Mouse (Mus musculus) adrenal gland, adult 2 months (tissue): ENCODE measurements around the gene Ncbp2. TPM values are rescaled to one million over a fixed set of nuclear protein-coding genes. Genes with fewer than 3 reads are reported as not detected.

ENCODE experiments used
- DNase-seq: peaks from one replicate; pipeline ENCODE4 v3.0.0; 2021
- microRNA-seq, 2 experiments: library from miRNA; unstranded; fragments of <30 nt; microRNA quantifications; one replicate each; pipeline ENCODE4 v1.2.0; 2021
- polyA plus RNA-seq: library from polyadenylated mRNA; depleted of rRNA; stranded (reverse); fragments of >200 nt; gene quantifications from 2 replicates; pipeline ENCODE4 v1.2.3, GENCODE M21; 2012; rRNA removed
- total RNA-seq, 2 experiments: library from RNA; stranded (reverse); gene quantifications; 2 replicates each; pipeline ENCODE4 v1.2.3; 2021

Ncbp2 gene
- total and polyA plus RNA-seq, 3 experiments, result 6.0 to 54.0 (median 45.1) TPM

DNA sequence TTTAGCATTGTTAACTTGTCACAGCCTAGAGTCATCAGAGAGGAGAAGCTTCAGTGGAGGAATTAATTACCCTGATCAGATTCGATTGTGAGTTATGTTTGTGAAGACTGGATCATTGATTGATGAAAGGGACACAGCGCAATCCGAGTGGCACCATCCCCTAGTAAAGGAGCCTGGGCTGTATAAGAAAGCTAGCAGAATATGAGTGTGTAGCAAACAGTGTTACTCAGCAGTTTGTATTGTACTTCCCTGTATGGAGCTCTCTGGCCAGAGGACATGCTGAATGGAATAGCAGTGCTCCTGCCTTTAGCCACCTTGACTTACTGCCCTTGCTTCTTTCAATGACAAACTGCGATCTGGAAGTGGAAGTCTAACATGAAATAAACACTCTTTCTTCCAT lies 62.0 kb downstream of the Ncbp2 start:
- DNase-seq, result no peak

Small RNAs within 50 kb of the gene (microRNA-seq; reads per million reads assigned to microRNA genes)
- 0 reads per million in 2 experiments for gene Gm26269

Other genes with a start within 250 kb of the Ncbp2 start
- gene Meltf, start 69.7 kb upstream of the Ncbp2 start, total RNA-seq, result not detected
- 0.02 and 0.04 TPM in 2 replicates for gene Meltf, start 69.7 kb upstream of the Ncbp2 start, polyA plus RNA-seq
- gene Pigz, start 14.7 kb upstream of the Ncbp2 start, total RNA-seq, result 1 to 10 TPM in 1 of 2 experiments, under 1 TPM in 1; 0.35 to 1.3 TPM
- 0.71 and 1.3 TPM in 2 replicates for gene Pigz, start 14.7 kb upstream of the Ncbp2 start, polyA plus RNA-seq
- 10 to 100 TPM; 40.5 to 47.4 TPM for gene 0610012G03Rik, start within 50 bp of the Ncbp2 start, total RNA-seq
- 143 and 164 TPM in 2 replicates for gene 0610012G03Rik, start within 50 bp of the Ncbp2 start, polyA plus RNA-seq
- gene Senp5, start 54.8 kb downstream of the Ncbp2 start, total RNA-seq, result 10 to 100 TPM; 19.1 to 26.3 TPM
- gene Senp5, start 54.8 kb downstream of the Ncbp2 start, polyA plus RNA-seq, result 1.6 and 1.7 TPM in 2 replicates
- 10 to 100 TPM; 50.4 to 57.5 TPM for gene Pak2, start 130.8 kb downstream of the Ncbp2 start, total RNA-seq
- 15.0 and 20.6 TPM in 2 replicates for gene Pak2, start 130.8 kb downstream of the Ncbp2 start, polyA plus RNA-seq
- gene Pigx, start 151.2 kb downstream of the Ncbp2 start, total RNA-seq, result 10 to 100 TPM; 30.8 to 35.5 TPM
- 27.6 and 40.0 TPM in 2 replicates for gene Pigx, start 151.2 kb downstream of the Ncbp2 start, polyA plus RNA-seq
- gene Cep19, start 151.3 kb downstream of the Ncbp2 start, total RNA-seq, result 10 to 100 TPM in 1 of 2 experiments, 1 to 10 TPM in 1; 8.0 to 15.4 TPM
- 29.9 and 33.1 TPM in 2 replicates for gene Cep19, start 151.3 kb downstream of the Ncbp2 start, polyA plus RNA-seq
- gene Nrros, start 217.1 kb downstream of the Ncbp2 start, total RNA-seq, result 1 to 10 TPM; 4.1 to 6.3 TPM
- 13.4 and 14.1 TPM in 2 replicates for gene Nrros, start 217.1 kb downstream of the Ncbp2 start, polyA plus RNA-seq
- gene Bex6, start 231.3 kb downstream of the Ncbp2 start, total RNA-seq, result not detected
- not detected in 2 replicates for gene Bex6, start 231.3 kb downstream of the Ncbp2 start, polyA plus RNA-seq